Mouse (Mus musculus) testis, adult 2 months (tissue): ENCODE results near the gene Ezh1.

ENCODE experiments used
- CTCF ChIP-seq: fragments of 200-500 bp; IDR thresholded peaks from 2 replicates; pipeline ENCODE4 v1.5.1; 2012; ENCODE audit warnings: low read depth, mild to moderate bottlenecking, inconsistent platforms, low read length, moderate library complexity; ENCODE audit not compliant: control insufficient read depth, insufficient read depth, insufficient replicate concordance
- POLR2A ChIP-seq: fragments of 200-500 bp; IDR thresholded peaks from 2 replicates; pipeline ENCODE4 v1.6.1; 2012; ENCODE audit warnings: low read depth, mild to moderate bottlenecking, inconsistent platforms, low read length, moderate library complexity; ENCODE audit not compliant: control insufficient read depth

DNA sequence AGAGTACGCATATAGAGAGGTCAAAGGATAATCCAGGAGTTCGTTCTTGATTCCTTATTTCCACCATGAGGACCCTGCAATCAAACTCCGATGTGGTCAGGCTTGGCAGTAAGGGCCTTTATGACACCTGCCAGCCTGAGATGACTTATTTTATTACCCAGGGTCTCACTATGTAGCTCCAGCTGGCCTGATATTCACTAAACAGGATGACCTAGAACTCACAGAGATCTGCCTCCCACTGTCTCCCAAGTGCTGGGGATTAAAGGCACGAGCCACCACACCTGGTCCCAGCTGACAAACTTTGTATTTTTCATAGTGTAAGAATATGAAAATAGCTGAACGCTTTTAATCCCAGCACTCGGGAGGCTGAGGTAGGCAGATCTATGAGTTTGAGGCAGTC is 71.1 kb downstream of the Ezh1 start:
- no peak for TF ChIP-seq CTCF
- TF ChIP-seq POLR2A = no peak
